Mouse (Mus musculus) intestine, embryonic 15.5 days (tissue): Measurements from ENCODE around the gene St3gal5. TPM values are rescaled to one million over a fixed set of nuclear protein-coding genes. Genes with fewer than 3 reads are reported as not detected.
A peak's percentile ranks its signal among the peaks of the same experiment; 100 is the strongest.

Source experiments
- ATAC-seq: fragments of 200-750 bp; cut with Nextera tagmentation; 2 replicates; pipeline ENCODE4 v1.8.0; 2017; ENCODE audit warnings: moderate TSS enrichment, moderate library complexity
- H3K27ac ChIP-seq: fragments of 300-500 bp; sonication (generic); 2 replicates; pipeline ENCODE4 v1.5.1; 2015; ENCODE audit warnings: mild to moderate bottlenecking, inconsistent platforms
- H3K27me3 ChIP-seq: fragments of 300-500 bp; sonication (generic); replicated peaks from 2 replicates; pipeline ENCODE4 v1.6.1; 2015; ENCODE audit warnings: inconsistent platforms
- H3K36me3 ChIP-seq: fragments of 300-500 bp; sonication (generic); 2 replicates; pipeline ENCODE4 v1.6.1; 2015; ENCODE audit warnings: inconsistent platforms
- H3K4me1 ChIP-seq: fragments of 300-500 bp; sonication (generic); replicated peaks from 2 replicates; pipeline ENCODE4 v1.6.1; 2015; ENCODE audit warnings: inconsistent platforms
- H3K4me2 ChIP-seq: fragments of 300-500 bp; sonication (generic); replicated peaks from 2 replicates; pipeline ENCODE4 v1.6.1; 2015; ENCODE audit warnings: mild to moderate bottlenecking, inconsistent platforms
- H3K4me3 ChIP-seq: fragments of 300-500 bp; sonication (generic); replicated peaks from 2 replicates; pipeline ENCODE4 v1.5.1; 2015; ENCODE audit warnings: inconsistent platforms
- H3K9ac ChIP-seq: fragments of 300-500 bp; sonication (generic); 2 replicates; pipeline ENCODE4 v1.6.1; 2015; ENCODE audit warnings: inconsistent platforms
- H3K9me3 ChIP-seq: fragments of 300-500 bp; sonication (generic); 2 replicates; pipeline ENCODE4 v1.6.1; 2016; ENCODE audit warnings: inconsistent platforms
- WGBS: fragments of 180-500 bp; shearing (Covaris S2); methylation state at CpG from one replicate; pipeline ENCODE4 v1.1.7; 2015; 5-methylcytosine and 5-hydroxymethylcytosine counted together
- polyA plus RNA-seq: library from polyadenylated mRNA; unstranded; fragments of >200 nt; fragmentation: Nextera tagmentation; extraction: Ambion mirVana; gene quantifications from 2 replicates; pipeline ENCODE4 v1.2.1, GENCODE M21; 2015

The St3gal5 gene
- polyA plus RNA-seq, 1 experiment from 2014 or later, result 19.4 TPM

DNA sequence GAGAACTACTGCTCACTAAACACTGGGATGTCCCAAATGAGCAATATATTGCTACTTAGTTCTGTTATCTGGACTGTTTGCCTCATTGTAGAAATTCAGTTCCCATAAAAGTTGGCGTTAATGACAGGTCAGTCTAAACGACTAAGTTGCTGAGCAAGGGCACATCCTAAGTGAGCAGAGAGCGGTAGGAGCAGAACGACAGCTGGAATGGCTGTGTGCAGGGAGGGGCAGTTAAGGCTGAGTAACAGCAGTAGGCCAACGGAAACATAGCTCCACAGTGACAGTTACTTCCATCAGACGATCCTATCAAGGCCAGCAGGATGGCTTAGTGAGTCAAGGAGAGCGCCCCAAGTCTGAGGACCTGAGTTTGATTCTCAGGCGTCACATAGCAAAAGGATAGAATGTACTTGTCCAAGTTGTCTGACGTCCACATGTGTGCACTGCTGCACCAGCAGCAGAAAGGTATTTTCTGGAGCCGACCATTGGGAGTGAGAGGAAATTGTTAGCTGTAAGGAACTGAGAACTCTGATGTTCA, 62.5 kb downstream of the St3gal5 start:
- 0 out of 2 replicates have a peak, but pooled peaks cover 2% of the 10 kb centered on the region for H3K4me1 ChIP-seq
- no peaks in the 10 kb centered on the region for H3K27me3 ChIP-seq
- WGBS, result 58% methylated on average over 10 of the region's 10 CpGs
- H3K27ac ChIP-seq, result no peak overlapping the region
- no peak overlapping the region for H3K4me2 ChIP-seq
- no peaks in the 10 kb centered on the region for H3K9me3 ChIP-seq
- H3K36me3 ChIP-seq, result no peaks in the 10 kb centered on the region
- H3K9ac ChIP-seq, result no peak overlapping the region
- H3K4me3 ChIP-seq, result no peak overlapping the region
- no peak for ATAC-seq

DNA sequence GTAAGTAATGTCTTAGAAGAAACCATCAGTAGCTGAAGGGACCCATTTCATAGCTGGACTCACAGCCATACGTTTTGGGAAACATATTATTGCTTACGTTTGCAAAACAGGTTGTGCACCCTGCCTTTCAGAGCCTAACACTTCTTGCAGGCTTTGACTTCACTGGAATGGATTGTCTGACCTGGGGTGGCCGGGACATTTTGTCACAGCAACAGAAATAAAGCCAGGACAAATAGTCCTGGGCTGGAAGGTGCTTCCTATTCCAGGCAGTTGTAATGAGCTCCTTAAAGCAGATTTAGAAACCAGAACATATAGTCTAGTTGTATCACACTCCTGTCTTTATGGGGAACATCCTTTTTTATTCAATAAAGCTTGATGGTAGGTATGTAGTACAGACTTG, 63.6 kb downstream of the St3gal5 start:
- 80% methylated on average over 3 of the region's 3 CpGs for WGBS
- no peaks in the 10 kb centered on the region for H3K36me3 ChIP-seq
- H3K9ac ChIP-seq, result no peak overlapping the region
- H3K27ac ChIP-seq, result no peak overlapping the region
- 0 out of 2 replicates have a peak, but pooled peaks cover 2% of the 10 kb centered on the region for H3K4me1 ChIP-seq
- no peaks in the 10 kb centered on the region for H3K27me3 ChIP-seq
- no peak for ATAC-seq
- H3K9me3 ChIP-seq, result no peaks in the 10 kb centered on the region
- no peak overlapping the region for H3K4me3 ChIP-seq
- H3K4me2 ChIP-seq, result no peak overlapping the region

- H3K9ac ChIP-seq, result no peak overlapping the region
- WGBS, result 72% methylated on average over 5 of the region's 5 CpGs
- no peak overlapping the region for H3K27ac ChIP-seq
- no peaks in the 10 kb centered on the region for H3K36me3 ChIP-seq
- no peaks in the 10 kb centered on the region for H3K27me3 ChIP-seq
- no peak overlapping the region for H3K4me3 ChIP-seq
- H3K4me1 ChIP-seq, result 0 out of 2 replicates have a peak, but pooled peaks cover 2% of the 10 kb centered on the region
- H3K4me2 ChIP-seq, result no peak overlapping the region
- no peak for ATAC-seq
- H3K9me3 ChIP-seq, result no peaks in the 10 kb centered on the region
Measured at GRCm38 (mm10) chr6:72161751-72162150, 64.4 kb downstream of the St3gal5 start.

DNA sequence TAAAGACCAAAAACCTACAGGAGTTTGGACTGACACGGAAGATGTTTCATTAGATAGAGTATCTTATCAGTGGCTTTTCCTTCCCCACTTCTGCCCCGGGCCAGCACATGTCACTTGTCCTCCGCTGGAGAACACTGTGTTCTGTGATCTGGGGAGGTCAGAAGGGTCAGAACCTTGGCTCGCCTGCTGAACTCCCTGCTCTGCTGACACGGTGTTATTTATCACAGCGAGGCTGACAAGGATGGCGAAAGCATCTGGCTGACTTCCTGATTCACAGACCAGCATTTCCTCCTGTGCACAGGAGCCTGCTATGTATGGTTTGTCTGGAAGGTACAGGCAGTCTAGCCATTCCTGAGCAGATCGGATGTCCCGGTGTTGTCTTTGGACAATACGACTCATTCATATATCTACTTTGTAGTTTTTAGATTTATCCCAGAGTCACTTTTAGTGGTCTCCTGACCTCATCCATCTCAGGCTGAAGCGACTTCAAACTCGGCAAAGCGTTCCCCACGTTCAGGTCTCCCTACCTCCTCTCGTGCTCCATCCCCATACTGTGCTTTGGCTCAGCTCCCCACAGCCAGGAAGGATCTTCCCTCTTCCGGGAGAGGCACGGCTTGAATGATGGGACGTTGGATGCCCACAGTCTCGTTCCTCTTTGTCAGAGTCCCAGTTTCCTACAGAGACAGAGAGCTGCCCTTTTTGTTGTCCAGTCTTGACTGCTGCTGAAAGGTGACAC, 64.9 kb downstream of the St3gal5 start:
- Histone ChIP-seq H3K4me3 (no peak overlapping the region), H3K4me2 (no peak overlapping the region), H3K9me3 (no peaks in the 10 kb centered on the region), H3K4me1 (0 out of 2 replicates have a peak, but pooled peaks cover 2% of the 10 kb centered on the region), H3K9ac (no peak overlapping the region), H3K27ac (no peak overlapping the region), H3K36me3 (no peaks in the 10 kb centered on the region), H3K27me3 (no peaks in the 10 kb centered on the region)
- ATAC-seq, result 0 out of 2 replicates have a peak, but pooled peaks have one; percentile 25
- WGBS, result 27% methylated on average over 19 of the region's 19 CpGs

GRCm38 (mm10) chr6:72164321-72165275, 67.2 kb downstream of the St3gal5 start:
- 0 out of 2 replicates have a peak, but pooled peaks cover 2% of the 10 kb centered on the region for H3K4me1 ChIP-seq
- H3K4me3 ChIP-seq, result no peak overlapping the region
- H3K27ac ChIP-seq, result no peak overlapping the region
- no peak overlapping the region for H3K9ac ChIP-seq
- ATAC-seq, result peak; percentile 88
- no peaks in the 10 kb centered on the region for H3K36me3 ChIP-seq
- peak overlapping the region; percentile 27; the same call in 1 of the 2 replicates for H3K4me2 ChIP-seq
- H3K9me3 ChIP-seq, result no peaks in the 10 kb centered on the region
- WGBS, result 21% methylated on average over 20 of the region's 20 CpGs
- no peaks in the 10 kb centered on the region for H3K27me3 ChIP-seq

GRCm38 (mm10) chr6:72165907-72166306, 68.5 kb downstream of the St3gal5 start:
- no peak for ATAC-seq
- Histone ChIP-seq H3K36me3 (no peaks in the 10 kb centered on the region), H3K27me3 (no peaks in the 10 kb centered on the region), H3K4me3 (no peak overlapping the region), H3K9ac (no peak overlapping the region), H3K4me1 (0 out of 2 replicates have a peak, but pooled peaks cover 2% of the 10 kb centered on the region), H3K27ac (no peak overlapping the region), H3K4me2 (no peak overlapping the region), H3K9me3 (no peaks in the 10 kb centered on the region)
- WGBS, result 32% methylated on average over 2 of the region's 2 CpGs

DNA sequence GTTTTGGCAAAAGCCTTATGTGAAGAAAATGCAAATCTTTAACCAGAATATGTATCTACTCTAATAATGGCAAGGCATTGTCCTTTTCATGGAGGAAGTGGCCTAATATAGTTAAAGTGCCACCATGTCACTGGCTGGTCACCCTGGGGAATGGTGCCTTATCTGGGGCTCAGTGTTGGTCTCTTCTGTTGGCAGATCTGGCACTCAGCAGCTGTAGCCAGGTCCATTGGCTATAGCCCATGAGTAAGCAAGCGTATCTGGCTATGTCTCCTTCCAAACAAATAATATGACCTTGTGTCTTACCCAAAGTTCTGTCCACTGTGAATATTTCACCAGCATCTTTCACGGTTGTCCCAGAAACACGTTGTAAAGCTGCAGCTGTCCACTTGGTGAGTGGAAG, 74.0 kb downstream of the St3gal5 start:
- Histone ChIP-seq H3K4me3 (no peak overlapping the region), H3K36me3 (no peaks in the 10 kb centered on the region), H3K4me1 (no peaks in the 10 kb centered on the region), H3K9me3 (no peaks in the 10 kb centered on the region), H3K27ac (no peak overlapping the region), H3K4me2 (no peak overlapping the region), H3K27me3 (no peaks in the 10 kb centered on the region), H3K9ac (no peak overlapping the region)
- 87% methylated on average over 3 of the region's 3 CpGs for WGBS
- ATAC-seq, result no peak

DNA sequence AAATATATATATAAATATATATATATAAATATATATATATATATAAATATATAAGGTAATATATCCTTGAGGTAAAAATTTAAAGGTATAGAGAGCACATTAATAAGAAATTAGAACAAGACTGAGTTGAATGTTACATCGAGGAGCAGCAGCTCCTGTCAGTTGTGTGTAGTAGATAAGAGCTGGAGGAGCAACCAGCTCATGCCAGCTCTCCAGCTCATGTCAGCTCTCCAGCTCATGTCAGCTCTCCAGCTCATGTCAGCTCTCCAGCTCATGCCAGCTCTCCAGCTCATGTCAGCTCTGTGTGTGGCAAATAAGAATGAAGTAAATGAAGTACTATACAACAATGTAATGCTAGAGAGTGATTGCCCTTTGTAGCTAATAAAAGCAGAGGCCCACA, 76.0 kb downstream of the St3gal5 start:
- Histone ChIP-seq H3K27ac (no peak overlapping the region), H3K9ac (no peak overlapping the region), H3K4me1 (no peaks in the 10 kb centered on the region), H3K9me3 (no peaks in the 10 kb centered on the region), H3K4me3 (no peak overlapping the region), H3K27me3 (no peaks in the 10 kb centered on the region), H3K36me3 (no peaks in the 10 kb centered on the region), H3K4me2 (no peak overlapping the region)
- ATAC-seq, result no peak
- WGBS, result 81% methylated on average over 1 of the region's 1 CpGs

DNA sequence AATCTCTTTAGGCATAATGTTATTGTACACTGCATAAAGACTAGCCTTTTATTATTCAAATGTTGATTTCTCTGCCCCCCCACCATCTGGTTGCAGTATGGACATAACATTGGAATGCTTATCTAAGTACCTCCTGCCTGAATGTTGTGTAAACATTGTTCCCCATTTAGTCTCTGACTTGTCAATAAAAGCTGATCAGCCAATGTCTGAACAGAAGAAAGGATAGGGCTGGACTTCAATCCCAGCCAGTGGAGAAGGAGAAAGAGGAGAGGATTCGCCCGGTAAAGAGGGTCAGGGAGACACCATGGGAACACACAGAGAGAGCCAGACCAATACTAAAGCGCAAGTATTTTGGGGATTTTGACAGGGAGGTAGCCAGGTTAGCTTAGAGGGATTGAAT, 78.0 kb downstream of the St3gal5 start:
- no peaks in the 10 kb centered on the region for H3K9me3 ChIP-seq
- no peak for ATAC-seq
- no peaks in the 10 kb centered on the region for H3K27me3 ChIP-seq
- H3K9ac ChIP-seq, result no peak overlapping the region
- H3K4me2 ChIP-seq, result no peak overlapping the region
- WGBS, result 38% methylated on average over 3 of the region's 3 CpGs
- no peak overlapping the region for H3K27ac ChIP-seq
- no peak overlapping the region for H3K4me3 ChIP-seq
- H3K4me1 ChIP-seq, result no peaks in the 10 kb centered on the region
- H3K36me3 ChIP-seq, result no peaks in the 10 kb centered on the region

DNA sequence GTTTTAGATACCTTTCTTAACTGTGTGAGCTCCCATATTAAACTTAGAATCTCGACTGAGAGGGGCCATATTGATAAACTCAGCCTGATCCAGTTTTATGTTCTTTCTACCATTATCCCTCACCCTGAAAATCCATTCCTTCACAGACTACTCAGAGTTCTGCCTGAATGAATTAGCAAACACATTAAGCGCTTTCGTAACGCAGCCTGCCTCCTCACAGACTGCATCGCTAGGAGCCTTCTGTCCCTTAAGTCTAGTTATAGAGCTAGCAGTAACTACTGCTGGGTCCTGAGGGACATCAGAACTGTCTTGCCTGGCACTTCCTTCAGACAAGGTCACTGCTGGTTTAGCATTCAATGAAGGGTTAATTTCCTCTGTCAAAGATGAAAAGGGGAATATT, 78.6 kb downstream of the St3gal5 start:
- Histone ChIP-seq H3K27me3 (no peaks in the 10 kb centered on the region), H3K4me2 (no peak overlapping the region), H3K27ac (no peak overlapping the region), H3K4me3 (no peak overlapping the region), H3K9me3 (no peaks in the 10 kb centered on the region), H3K4me1 (no peaks in the 10 kb centered on the region), H3K36me3 (no peaks in the 10 kb centered on the region), H3K9ac (no peak overlapping the region)
- ATAC-seq, result no peak
- 79% methylated on average over 5 of the region's 5 CpGs for WGBS

DNA sequence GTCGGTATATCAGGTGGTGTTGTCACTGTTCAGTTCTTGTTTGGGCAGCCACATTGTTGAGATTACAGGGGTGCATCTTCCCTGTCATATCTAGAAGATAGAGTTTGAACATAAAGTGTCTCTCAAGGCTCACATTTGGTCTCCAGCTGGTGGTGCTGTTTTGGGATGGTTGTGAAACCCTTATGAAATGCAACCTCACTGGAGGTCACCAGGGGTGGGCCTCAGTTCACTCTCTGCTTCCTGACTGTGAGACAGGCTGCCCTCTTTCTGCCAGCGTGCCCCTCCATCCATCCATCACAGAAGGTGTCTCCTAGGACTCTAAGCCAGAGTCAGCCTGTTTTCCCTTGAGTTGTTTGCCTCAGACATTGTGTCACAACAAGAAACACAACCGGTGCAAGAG, 80.0 kb downstream of the St3gal5 start:
- Histone ChIP-seq H3K4me1 (no peaks in the 10 kb centered on the region), H3K4me2 (no peak overlapping the region), H3K27ac (no peak overlapping the region), H3K36me3 (no peaks in the 10 kb centered on the region), H3K9ac (no peak overlapping the region), H3K4me3 (no peak overlapping the region), H3K27me3 (no peaks in the 10 kb centered on the region), H3K9me3 (no peaks in the 10 kb centered on the region)
- WGBS, result 62% methylated on average over 3 of the region's 3 CpGs
- no peak for ATAC-seq

- H3K9ac ChIP-seq, result no peak overlapping the region
- ATAC-seq, result no peak
- WGBS, result 86% methylated on average over 3 of the region's 3 CpGs
Measured at GRCm38 (mm10) chr6:72179006-72179405, 81.6 kb downstream of the St3gal5 start.

More at GRCm38 (mm10) chr6:72179006-72179405, 81.6 kb downstream of the St3gal5 start:
- Histone ChIP-seq H3K4me2 (no peak overlapping the region), H3K27ac (no peak overlapping the region), H3K9me3 (no peaks in the 10 kb centered on the region), H3K27me3 (no peaks in the 10 kb centered on the region), H3K4me3 (no peak overlapping the region), H3K4me1 (no peaks in the 10 kb centered on the region), H3K36me3 (no peaks in the 10 kb centered on the region)
